Mouse (Mus musculus) cerebellum, adult 2 months (tissue): ENCODE data around the gene Zfp462.

ENCODE experiments used
- CTCF ChIP-seq: fragments of 200-500 bp; IDR thresholded peaks from 2 replicates; pipeline ENCODE4 v1.5.1; 2011; ENCODE audit warnings: low read depth, mild to moderate bottlenecking, control low read depth, low read length, moderate library complexity, borderline replicate concordance; ENCODE audit not compliant: insufficient read depth
- POLR2A ChIP-seq: fragments of 200-500 bp; IDR thresholded peaks from 2 replicates; pipeline ENCODE4 v1.6.1; 2011; ENCODE audit warnings: low read length, control low read depth, borderline replicate concordance; ENCODE audit not compliant: insufficient read depth

GRCm38 (mm10) chr4:54998146-54998841, 53.4 kb downstream of the Zfp462 start:
- no peak for TF ChIP-seq CTCF
- TF ChIP-seq POLR2A = no peak
